Mouse (Mus musculus) forebrain, postnatal 0 days (tissue): Measurements from ENCODE around the gene Timm22. TPM values are rescaled to one million over a fixed set of nuclear protein-coding genes. Genes with fewer than 3 reads are reported as not detected.

Experiments used
- ATAC-seq: fragments of 200-750 bp; cut with Nextera tagmentation; 2 replicates; pipeline ENCODE4 v1.8.0; 2017; ENCODE audit warnings: mild to moderate bottlenecking, moderate library complexity
- DNase-seq: peaks from one replicate; pipeline ENCODE4 v3.0.0-alpha.2; 2015
- H3K27ac ChIP-seq: fragments of 300-500 bp; sonication (generic); 2 replicates; pipeline ENCODE4 v1.5.1; 2014; ENCODE audit warnings: low read depth, mild to moderate bottlenecking, antibody characterized with exemption, low read length, moderate library complexity, mixed read lengths
- H3K27me3 ChIP-seq: fragments of 300-500 bp; sonication (generic); 2 replicates; pipeline ENCODE4 v1.6.1; 2014; ENCODE audit warnings: mild to moderate bottlenecking, low read length, mixed read lengths; ENCODE audit not compliant: insufficient read depth
- H3K36me3 ChIP-seq: fragments of 300-500 bp; sonication (generic); 2 replicates; pipeline ENCODE4 v1.6.1; 2014; ENCODE audit warnings: mild to moderate bottlenecking, moderate library complexity; ENCODE audit not compliant: insufficient read depth
- H3K4me1 ChIP-seq: fragments of 300-500 bp; sonication (generic); 2 replicates; pipeline ENCODE4 v1.6.1; 2014; ENCODE audit warnings: antibody characterized with exemption; ENCODE audit not compliant: insufficient read depth
- H3K4me2 ChIP-seq: fragments of 300-500 bp; sonication (generic); 2 replicates; pipeline ENCODE4 v1.6.1; 2014; ENCODE audit warnings: low read depth, mild to moderate bottlenecking, moderate library complexity
- H3K4me3 ChIP-seq: fragments of 300-500 bp; sonication (generic); 2 replicates; pipeline ENCODE4 v1.5.1; 2014; ENCODE audit warnings: low read depth, low read length, mixed read lengths
- H3K9ac ChIP-seq: fragments of 300-500 bp; sonication (generic); 2 replicates; pipeline ENCODE4 v1.6.1; 2014; ENCODE audit warnings: mild to moderate bottlenecking
- H3K9me3 ChIP-seq: fragments of 300-500 bp; sonication (generic); 2 replicates; pipeline ENCODE4 v1.6.1; 2016; ENCODE audit warnings: low read length
- CTCF ChIP-seq: sonication (generic); IDR thresholded peaks from 2 replicates; pipeline ENCODE4 v1.5.1; 2016; ENCODE audit warnings: antibody characterized with exemption, control low read depth, low read depth
- WGBS: fragments of 180-500 bp; shearing (Covaris S2); extraction: QIAGEN DNeasy Blood & Tissue Kit; methylation state at CpG from one replicate; pipeline ENCODE4 v1.1.7; 2014; 5-methylcytosine and 5-hydroxymethylcytosine counted together
- polyA plus RNA-seq: library from polyadenylated mRNA; unstranded; fragments of >200 nt; fragmentation: Nextera tagmentation; extraction: Ambion mirVana; gene quantifications from 2 replicates; pipeline ENCODE4 v1.2.1, GENCODE M21; 2015
- total RNA-seq: library from RNA; depleted of rRNA; stranded (reverse); fragments of >200 nt; gene quantifications from 2 replicates; pipeline ENCODE4 v1.2.3, GENCODE M21; 2014

Gene Timm22
- total and polyA plus RNA-seq, 2 experiments from 2014 or later, result 56.6 to 98.2 TPM

DNA sequence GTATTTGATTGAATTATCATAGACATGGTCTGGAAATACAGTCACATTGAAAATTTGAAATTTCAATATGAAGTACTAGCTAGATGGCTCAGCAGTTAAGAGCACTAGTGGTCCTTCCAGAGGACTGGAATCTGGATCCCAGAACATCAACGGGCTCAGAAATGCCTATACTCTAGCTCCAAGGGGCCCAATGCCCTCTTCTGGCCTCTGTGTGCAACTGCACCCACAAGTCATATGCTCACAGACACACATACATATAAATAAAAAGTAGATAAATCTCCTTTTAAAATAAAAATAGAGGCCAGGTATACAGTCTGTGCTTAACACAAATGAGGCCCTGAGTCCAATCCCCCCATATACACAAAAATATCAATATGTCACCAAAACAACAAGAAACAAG is 19.7 kb upstream of the Timm22 start:
- ATAC-seq (no peak), DNase-seq (no peak)
- Histone ChIP-seq H3K27me3 (no peaks in the 10 kb centered on the region), H3K4me3 (no peak overlapping the region), H3K4me1 (no peaks in the 10 kb centered on the region), H3K27ac (no peak overlapping the region), H3K36me3 (no peaks in the 10 kb centered on the region), H3K9me3 (no peaks in the 10 kb centered on the region), H3K4me2 (no peak overlapping the region), H3K9ac (no peak overlapping the region)
- peak; percentile 46; the same call in 1 of the 2 replicates for TF ChIP-seq CTCF
- 85% methylated on average over 1 of the region's 1 CpGs for WGBS

DNA sequence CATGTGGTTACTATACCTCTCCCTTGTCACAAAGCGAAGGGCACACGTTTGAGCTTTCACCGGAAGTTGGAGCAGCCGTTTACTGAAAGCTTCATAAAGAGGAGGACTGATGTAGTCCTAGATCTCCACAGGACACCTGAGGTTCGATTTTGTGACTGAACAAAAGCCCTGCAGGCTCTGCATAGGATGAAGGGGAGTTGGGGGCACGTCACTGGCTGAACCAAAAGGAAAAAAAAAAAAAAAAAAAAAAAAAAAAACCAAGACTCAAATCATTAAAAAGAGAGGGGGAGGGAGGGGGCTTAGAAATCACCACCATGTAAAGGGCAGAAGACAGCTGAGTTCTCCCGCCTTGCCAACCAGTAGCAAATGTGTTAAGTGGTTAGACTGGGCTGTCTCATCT is 18.0 kb upstream of the Timm22 start:
- Histone ChIP-seq H3K4me3 (no peak overlapping the region), H3K4me2 (no peak overlapping the region), H3K36me3 (no peaks in the 10 kb centered on the region), H3K9ac (no peak overlapping the region), H3K4me1 (no peaks in the 10 kb centered on the region), H3K27me3 (no peaks in the 10 kb centered on the region), H3K9me3 (no peaks in the 10 kb centered on the region), H3K27ac (no peak overlapping the region)
- ATAC-seq (no peak), DNase-seq (no peak)
- TF ChIP-seq CTCF, result no peak
- 19% methylated on average over 7 of the region's 7 CpGs for WGBS

DNA sequence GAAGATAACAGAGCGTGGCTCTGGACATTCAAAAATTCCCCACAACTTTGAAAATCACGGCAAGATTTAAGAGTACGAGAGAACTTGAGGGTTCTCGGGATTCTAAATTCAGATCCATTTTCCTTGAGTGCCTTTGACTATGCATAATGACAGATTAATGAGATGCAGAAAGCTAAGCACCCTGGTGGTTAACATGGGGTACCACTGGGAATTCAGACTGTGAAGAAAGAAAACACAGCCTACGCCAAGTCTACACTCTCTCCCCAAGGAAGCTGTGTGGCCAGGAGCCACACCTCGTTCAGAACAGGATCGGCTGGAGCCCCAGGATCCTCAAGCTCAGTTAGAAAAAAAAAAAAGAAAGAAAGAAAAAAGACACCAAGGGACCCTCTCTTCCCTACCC is 14.2 kb upstream of the Timm22 start:
- no peak overlapping the region for H3K9ac ChIP-seq
- H3K9me3 ChIP-seq, result no peaks in the 10 kb centered on the region
- H3K27me3 ChIP-seq, result no peaks in the 10 kb centered on the region
- H3K4me1 ChIP-seq, result no peaks in the 10 kb centered on the region; the same call in 1 of the 2 replicates
- no peaks in the 10 kb centered on the region for H3K36me3 ChIP-seq
- DNase-seq (no peak), ATAC-seq (no peak)
- no peak overlapping the region for H3K27ac ChIP-seq
- no peak overlapping the region for H3K4me3 ChIP-seq
- peak; percentile 51 for TF ChIP-seq CTCF
- H3K4me2 ChIP-seq, result no peak overlapping the region
- WGBS, result 66% methylated on average over 7 of the region's 7 CpGs

DNA sequence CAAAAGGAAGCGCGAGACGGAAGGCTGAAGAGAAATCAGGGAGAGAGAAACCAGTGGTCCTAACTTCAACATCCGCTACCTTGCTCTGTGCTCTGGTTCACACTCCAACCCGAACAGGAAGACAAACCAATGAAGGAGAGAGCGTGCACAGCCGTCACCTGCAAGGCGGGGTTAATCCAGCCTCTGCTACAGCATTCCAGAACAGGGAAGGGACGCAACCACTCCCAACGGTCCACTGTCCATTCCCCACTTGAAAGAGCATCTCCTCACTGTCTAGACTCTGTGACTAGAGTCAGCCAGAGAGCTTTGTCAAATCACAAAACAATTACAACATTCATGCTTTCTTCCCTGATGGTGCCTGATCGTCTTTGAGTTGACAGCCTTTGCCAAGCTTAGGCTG is 13.8 kb upstream of the Timm22 start:
- TF ChIP-seq CTCF, result no peak
- Histone ChIP-seq H3K4me3 (no peak overlapping the region), H3K4me1 (no peaks in the 10 kb centered on the region; the same call in 1 of the 2 replicates), H3K27ac (no peak overlapping the region), H3K9ac (no peak overlapping the region), H3K27me3 (no peaks in the 10 kb centered on the region), H3K9me3 (no peaks in the 10 kb centered on the region), H3K4me2 (no peak overlapping the region), H3K36me3 (no peaks in the 10 kb centered on the region)
- DNase-seq (no peak), ATAC-seq (no peak)
- WGBS, result 88% methylated on average over 11 of the region's 11 CpGs

DNA sequence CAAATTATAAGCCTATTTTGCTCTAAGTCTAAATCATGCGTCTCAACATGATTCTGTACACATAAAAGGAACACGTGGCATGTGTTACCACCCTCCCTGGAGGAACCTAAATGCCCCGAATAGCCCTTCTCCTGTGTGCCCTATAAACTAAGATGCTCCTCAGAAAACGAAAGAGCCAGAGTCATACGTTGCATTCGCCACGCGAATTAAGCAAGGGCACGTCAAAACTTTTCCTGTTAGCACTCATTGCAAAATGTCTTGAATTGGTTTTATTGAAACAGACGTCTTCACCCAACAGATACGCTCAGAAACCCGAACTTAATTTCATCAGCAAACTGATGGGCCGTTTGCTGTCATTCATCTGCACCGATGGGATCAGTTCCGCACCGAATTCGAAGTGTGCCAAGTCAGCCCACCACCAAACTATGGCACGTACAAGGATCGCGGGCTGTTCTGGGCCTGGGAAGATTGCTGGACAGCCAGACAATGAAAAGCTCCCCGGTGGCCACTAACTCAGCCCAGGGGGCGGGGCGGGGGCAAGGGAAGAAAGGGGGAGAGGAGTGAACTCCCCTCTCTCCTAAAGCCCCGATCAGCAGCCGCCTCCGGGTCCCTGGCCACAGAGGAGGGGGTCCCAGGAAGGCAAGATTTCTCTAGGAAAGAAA is 9.0 kb upstream of the Timm22 start:
- no peak for TF ChIP-seq CTCF
- no peak for DNase-seq
- Histone ChIP-seq H3K27ac (no peak overlapping the region), H3K9me3 (no peaks in the 10 kb centered on the region), H3K4me1 (peaks cover 5% of the 10 kb centered on the region), H3K27me3 (no peaks in the 10 kb centered on the region), H3K36me3 (no peaks in the 10 kb centered on the region), H3K4me2 (peak overlapping the region; percentile 98), H3K4me3 (peak overlapping the region; percentile 74), H3K9ac (peak overlapping the region; percentile 68)
- ATAC-seq, result no peak
- 1% methylated on average over 26 of the region's 26 CpGs for WGBS

DNA sequence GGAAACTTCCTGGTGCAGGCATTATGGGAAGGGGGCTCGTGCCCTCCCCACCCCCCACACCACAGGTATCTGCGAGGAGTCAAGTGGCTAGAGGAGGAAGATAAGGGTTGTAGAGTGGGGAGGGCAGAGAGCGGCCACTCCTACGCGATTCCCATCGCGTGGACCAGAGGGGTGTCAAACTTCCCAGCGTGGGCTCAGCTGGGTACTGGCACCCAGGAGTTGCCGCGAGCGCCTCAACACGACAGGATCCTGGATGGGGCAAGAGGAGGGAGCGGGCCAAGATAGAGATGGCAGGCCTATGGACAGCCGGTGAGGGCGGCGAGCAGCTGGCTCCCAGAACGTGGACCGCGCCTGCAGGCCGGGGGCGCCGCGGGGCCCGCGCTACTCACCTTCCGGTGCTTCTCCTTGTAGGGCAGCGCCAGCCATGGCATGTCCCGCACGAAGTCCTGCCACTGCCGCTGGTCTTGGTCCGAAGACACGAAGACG is 8.4 kb upstream of the Timm22 start:
- Histone ChIP-seq H3K9ac (peak overlapping the region; percentile 68), H3K27me3 (no peaks in the 10 kb centered on the region), H3K4me1 (peaks cover 5% of the 10 kb centered on the region), H3K27ac (peak overlapping the region; percentile 45; the same call in 1 of the 2 replicates), H3K36me3 (no peaks in the 10 kb centered on the region), H3K9me3 (no peaks in the 10 kb centered on the region), H3K4me3 (peak overlapping the region; percentile 74), H3K4me2 (peak overlapping the region; percentile 98)
- ATAC-seq (peak; percentile 36), DNase-seq (no peak)
- no peak for TF ChIP-seq CTCF
- under 1% methylated on average over 33 of the region's 33 CpGs for WGBS

DNA sequence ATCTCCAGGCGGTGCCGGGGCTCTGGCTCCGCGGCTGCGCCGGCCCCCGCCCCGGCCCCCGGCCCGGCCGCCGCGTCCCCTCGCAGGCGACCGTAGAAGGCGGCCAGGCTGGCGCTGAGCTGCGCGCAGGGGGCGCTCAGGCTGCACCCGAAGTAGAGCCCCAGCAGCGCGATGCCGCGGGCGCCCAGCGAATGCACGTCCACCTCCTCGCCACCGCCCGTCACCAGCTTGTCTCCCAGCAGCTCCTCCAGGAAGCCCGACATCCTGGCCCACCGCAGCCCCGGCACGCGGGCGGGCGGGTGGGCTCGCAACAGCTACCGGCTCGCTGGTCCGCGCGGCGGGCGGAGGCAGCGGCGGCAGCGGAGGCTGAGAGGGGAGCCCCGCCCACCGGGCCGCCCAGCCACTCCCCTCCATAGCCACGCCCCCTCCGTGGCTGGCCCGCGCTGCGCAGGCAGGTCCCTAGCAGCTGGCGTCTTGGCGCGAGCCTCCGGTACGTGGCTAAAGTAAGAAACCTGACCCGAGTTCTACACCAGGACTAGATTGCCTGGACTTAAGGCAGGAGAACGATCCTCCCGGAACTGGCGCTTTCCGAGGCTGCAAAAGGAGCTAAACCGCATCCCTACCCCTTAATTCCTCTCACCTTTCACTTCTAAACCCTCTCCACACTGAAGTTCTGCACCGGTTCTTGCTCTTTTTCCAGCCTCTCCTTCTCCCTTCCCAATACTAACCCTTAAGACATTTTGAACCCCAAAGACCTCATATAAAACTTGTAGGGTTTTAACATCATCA is 7.8 kb upstream of the Timm22 start, which contains the start of gene Nxn:
Nxn (minus strand) TSS at position 343 of the 789 bp plus-strand sequence.
- H3K4me2 ChIP-seq, result peak within 1 kb of the TSS; percentile 98
- H3K36me3 ChIP-seq, result no peaks in the 10 kb centered on the region
- H3K4me3 ChIP-seq, result peak within 1 kb of the TSS; percentile 74
- no peaks in the 10 kb centered on the region for H3K27me3 ChIP-seq
- DNase-seq (peak; percentile 76), ATAC-seq (peak; percentile 82)
- H3K4me1 ChIP-seq, result peaks cover 5% of the 10 kb centered on the region
- TF ChIP-seq CTCF, result peak; percentile 30
- peak within 1 kb of the TSS; percentile 68 for H3K9ac ChIP-seq
- no peaks in the 10 kb centered on the region for H3K9me3 ChIP-seq
- H3K27ac ChIP-seq, result peak within 1 kb of the TSS; percentile 45
- WGBS, result under 1% methylated on average over 58 of the region's 70 CpGs
